Mouse (Mus musculus): ENCODE measurements at regions not wholly inside any gene's neighbourhood (a gene's known extent, or its start where the extent isn't known, plus 50 kb on each side); places are given as distances from the start of the nearest gene placed in this dataset.

DNA sequence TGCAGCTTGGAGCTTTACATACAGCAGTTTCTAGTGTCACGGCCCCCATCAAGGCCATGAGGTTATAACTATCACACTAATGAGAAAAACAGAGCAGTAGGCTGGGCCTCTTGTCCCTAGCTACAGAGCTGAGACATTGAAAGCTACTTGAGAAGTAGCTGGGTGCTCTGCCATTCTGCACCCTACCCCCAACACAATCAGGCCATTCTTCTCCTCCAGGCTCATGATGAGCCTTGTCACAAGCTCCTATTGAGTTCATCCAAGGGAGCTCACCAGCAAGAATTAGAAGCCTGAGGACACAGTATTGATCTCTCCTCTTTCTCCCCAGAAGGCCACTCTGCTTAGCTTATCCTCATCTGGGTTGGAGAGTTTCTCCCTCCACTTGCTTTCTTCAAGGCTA is 466.9 kb downstream of the Bnc2 start:
- TF ChIP-seq CTCF (IDR thresholded peaks at IDR 0.05 in 2 of 3, conservative IDR thresholded peaks at IDR 0.05 in 1 of 3; ENCODE audit: control insufficient read depth in 1 of 3, insufficient read depth in 1 of 3, low read depth in 2 of 3, low read length in 3 of 3, poor library complexity in 1 of 3, severe bottlenecking in 1 of 3) (no peak), RAD21 (IDR thresholded peaks at IDR 0.05; ENCODE audit: low read depth, low read length) (no peak)

All from MEL (cell line).